Mouse (Mus musculus): ENCODE results near the gene Car10.

Gene Car10

GRCm38 (mm10) chr11:93172430-93172829, 74.6 kb downstream of the Car10 start:
- DNase-seq (ENCODE audit: low read depth in 2 of 2, low spot score in 2 of 2): no peak

GRCm38 (mm10) chr11:93173533-93174308, 75.9 kb downstream of the Car10 start:
- no peak for DNase-seq (ENCODE audit: low read depth in 2 of 2, low spot score in 2 of 2)

- no peak for DNase-seq (ENCODE audit: low read depth in 2 of 2, low spot score in 2 of 2)
These were observed 87.6 kb downstream of the Car10 start for GRCm38 (mm10) chr11:93185477-93185876.

- no peak for DNase-seq (ENCODE audit: low read depth in 2 of 2, low spot score in 2 of 2)
These were observed 88.3 kb downstream of the Car10 start for GRCm38 (mm10) chr11:93186163-93186562.

- no peak for DNase-seq (ENCODE audit: low read depth in 2 of 2, low spot score in 2 of 2)
These were observed 90.8 kb downstream of the Car10 start for GRCm38 (mm10) chr11:93188621-93189020.

- DNase-seq (ENCODE audit: low read depth in 2 of 2, low spot score in 2 of 2): no peak
These were observed 102.2 kb downstream of the Car10 start for GRCm38 (mm10) chr11:93200046-93200445.

- DNase-seq (ENCODE audit: low read depth in 2 of 2, low spot score in 2 of 2): no peak
These were observed 119.6 kb downstream of the Car10 start for GRCm38 (mm10) chr11:93217457-93217856.

- no peak for DNase-seq (ENCODE audit: low read depth in 2 of 2, low spot score in 2 of 2)
These were observed 132.2 kb downstream of the Car10 start for GRCm38 (mm10) chr11:93230057-93230456.

GRCm38 (mm10) chr11:93249771-93250265, 152.0 kb downstream of the Car10 start:
- DNase-seq (ENCODE audit: low read depth in 2 of 2, low spot score in 2 of 2): no peak

- no peak for DNase-seq (ENCODE audit: low read depth in 2 of 2, low spot score in 2 of 2)
These were observed 153.9 kb downstream of the Car10 start for GRCm38 (mm10) chr11:93251766-93252165.

GRCm38 (mm10) chr11:93263979-93264378, 166.2 kb downstream of the Car10 start:
- DNase-seq (ENCODE audit: low read depth in 2 of 2, low spot score in 2 of 2): no peak

- DNase-seq (ENCODE audit: low read depth in 2 of 2, low spot score in 2 of 2): no peak
These were observed 174.2 kb downstream of the Car10 start for GRCm38 (mm10) chr11:93272016-93272415.

- no peak for DNase-seq (ENCODE audit: low read depth in 2 of 2, low spot score in 2 of 2)
These were observed 176.1 kb downstream of the Car10 start for GRCm38 (mm10) chr11:93273906-93274305.

GRCm38 (mm10) chr11:93293661-93294060, 195.8 kb downstream of the Car10 start:
- no peak for DNase-seq (ENCODE audit: low read depth in 2 of 2, low spot score in 2 of 2)

- DNase-seq (ENCODE audit: low read depth in 2 of 2, low spot score in 2 of 2): no peak
These were observed 212.2 kb downstream of the Car10 start for GRCm38 (mm10) chr11:93309981-93310380.

- no peak for DNase-seq (ENCODE audit: low read depth in 2 of 2, low spot score in 2 of 2)
These were observed 239.9 kb downstream of the Car10 start for GRCm38 (mm10) chr11:93337756-93338155.

- DNase-seq (ENCODE audit: low read depth in 2 of 2, low spot score in 2 of 2): no peak
These were observed 246.1 kb downstream of the Car10 start for GRCm38 (mm10) chr11:93343961-93344360.

- DNase-seq (ENCODE audit: low read depth in 2 of 2, low spot score in 2 of 2): no peak
These were observed 247.0 kb downstream of the Car10 start for GRCm38 (mm10) chr11:93344869-93345268.

- DNase-seq (ENCODE audit: low read depth in 2 of 2, low spot score in 2 of 2): no peak
These were observed 263.7 kb downstream of the Car10 start for GRCm38 (mm10) chr11:93361576-93361975.

- DNase-seq (ENCODE audit: low read depth in 2 of 2, low spot score in 2 of 2): no peak
These were observed 266.3 kb downstream of the Car10 start for GRCm38 (mm10) chr11:93364171-93364570.

GRCm38 (mm10) chr11:93367244-93367643, 269.4 kb downstream of the Car10 start:
- DNase-seq (ENCODE audit: low read depth in 2 of 2, low spot score in 2 of 2): no peak

- no peak for DNase-seq (ENCODE audit: low read depth in 2 of 2, low spot score in 2 of 2)
These were observed 269.9 kb downstream of the Car10 start for GRCm38 (mm10) chr11:93367740-93368139.
